Mouse (Mus musculus) brain, embryonic 14.5 days (tissue): Measurements from ENCODE around the gene Chad.

Source experiments
- CTCF ChIP-seq: fragments of 200-500 bp; IDR thresholded peaks from 2 replicates; pipeline ENCODE4 v1.5.1; 2012; ENCODE audit warnings: inconsistent platforms, mild to moderate bottlenecking, moderate library complexity, borderline replicate concordance; ENCODE audit not compliant: insufficient read depth, insufficient read length; ENCODE audit errors: extremely low read depth
- POLR2A ChIP-seq: fragments of 200-500 bp; IDR thresholded peaks from 2 replicates; pipeline ENCODE4 v1.6.1; 2012; ENCODE audit warnings: mild to moderate bottlenecking, inconsistent platforms, borderline replicate concordance; ENCODE audit not compliant: poor library complexity, insufficient read depth, insufficient read length, severe bottlenecking; ENCODE audit errors: extremely low read depth

- TF ChIP-seq CTCF: no peak
- TF ChIP-seq POLR2A: no peak
Measured at GRCm38 (mm10) chr11:94543344-94543743, 21.5 kb upstream of the Chad start.
